23 mouse cellular contexts compared by ENCODE assay signal in genomic region chr17:72361961-72362360, GRCm38 (mm10).
"Had no signal": no experiment of that assay in that cellular context is flagged by ENCODE, and none has a peak within 500 bp of the region (broad histone marks: within the 10 kb centered on the region; RNA-seq: fewer than 3 reads in every experiment).

No protein-coding gene starts in this region.

- H3K9ac ChIP-seq: limb, embryonic 15.5 days; liver, embryonic 12.5 days; liver, embryonic 15.5 days; lung, embryonic 15.5 days; midbrain, embryonic 13.5 days; neural tube, embryonic 13.5 days had no signal

- H3K27me3 ChIP-seq: limb, embryonic 15.5 days; liver, embryonic 12.5 days; liver, embryonic 15.5 days; lung, embryonic 15.5 days; megakaryocyte, embryonic 14.5 days; midbrain, embryonic 13.5 days; neural tube, embryonic 13.5 days had no signal

- H3K36me3 ChIP-seq: limb, embryonic 15.5 days; liver, embryonic 12.5 days; liver, embryonic 15.5 days; lung, embryonic 15.5 days; midbrain, embryonic 10.5 days; midbrain, embryonic 13.5 days; neural tube, embryonic 13.5 days had no signal

- H3K4me3 ChIP-seq: layer of hippocampus, adult 2 months; limb, embryonic 15.5 days; liver, embryonic 12.5 days; liver, embryonic 15.5 days; lung, embryonic 15.5 days; megakaryocyte, embryonic 14.5 days; midbrain, embryonic 10.5 days; midbrain, embryonic 13.5 days; myocyte; neural tube, embryonic 13.5 days had no signal

- H3K4me1 ChIP-seq: limb, embryonic 15.5 days; liver, embryonic 12.5 days; liver, embryonic 15.5 days; lung, embryonic 15.5 days; megakaryocyte, embryonic 14.5 days; midbrain, embryonic 10.5 days; midbrain, embryonic 13.5 days; neural tube, embryonic 13.5 days had no signal

- DNase-seq: kidney, postnatal 25 days; layer of hippocampus, adult 9-11 months; lung, postnatal 10 days; lung, postnatal 36 days; retina, postnatal 1 day; right cerebral cortex, postnatal 25 days; spleen, adult 18-20 months; thymus, adult 2 months; thymus, postnatal 14 days; thymus, postnatal 4 days had no signal

- H3K9me3 ChIP-seq: limb, embryonic 15.5 days; liver, embryonic 15.5 days; lung, embryonic 15.5 days; midbrain, embryonic 13.5 days had no signal

- H3K4me2 ChIP-seq: limb, embryonic 15.5 days; liver, embryonic 12.5 days; liver, embryonic 15.5 days; lung, embryonic 15.5 days; midbrain, embryonic 13.5 days; neural tube, embryonic 13.5 days had no signal

- ATAC-seq: liver, embryonic 12.5 days; midbrain, embryonic 13.5 days; midbrain, embryonic 16.5 days had no signal

- H3K27ac ChIP-seq: kidney, postnatal 0 days; layer of hippocampus, adult 2 months; limb, embryonic 15.5 days; liver, embryonic 12.5 days; liver, embryonic 15.5 days; lung, embryonic 15.5 days; midbrain, embryonic 10.5 days; midbrain, embryonic 13.5 days; neural tube, embryonic 13.5 days; stomach, postnatal 0 days had no signal
